Mouse (Mus musculus): ENCODE data around the gene Smagp. TPM values are rescaled to one million over a fixed set of nuclear protein-coding genes. Genes with fewer than 3 reads are reported as not detected.

Gene Smagp
- polyA plus RNA-seq, 1 experiment from 2014 or later = 21.7 TPM

- no peak for ATAC-seq
- DNase-seq = no peak
- peaks cover 1% of the 10 kb centered on the region; the same call in 1 of the 2 replicates for H3K27me3 ChIP-seq (ENCODE audit: insufficient read depth, low read length)
- H3K9ac ChIP-seq (replicated peaks) = no peak overlapping the region
- peaks cover 2% of the 10 kb centered on the region; the same call in 1 of the 2 replicates for H3K36me3 ChIP-seq (replicated peaks; ENCODE audit: insufficient read depth, low read length)
- H3K4me2 ChIP-seq (ENCODE audit: low read depth, low read length) = no peak overlapping the region
- H3K27ac ChIP-seq (ENCODE audit: low read depth) = no peak overlapping the region
- H3K9me3 ChIP-seq (ENCODE audit: low read length) = no peaks in the 10 kb centered on the region
- WGBS (ENCODE audit: insufficient replicate concordance) = 76% methylated on average over 14 of the region's 16 CpGs
- no peak overlapping the region for H3K4me3 ChIP-seq (ENCODE audit: low read depth, low read length)
- peaks cover 2% of the 10 kb centered on the region; the same call in 1 of the 2 replicates for H3K4me1 ChIP-seq (ENCODE audit: insufficient read depth)
- TF ChIP-seq EP300 (IDR thresholded peaks at IDR 0.05; ENCODE audit: low read depth) (no peak), CTCF (IDR thresholded peaks at IDR 0.05; ENCODE audit: low read depth) (no peak)
These were observed 4.6 kb upstream of the Smagp start for GRCm38 (mm10) chr15:100641226-100641810.

- WGBS (ENCODE audit: insufficient replicate concordance) = 70% methylated on average over 16 of the region's 16 CpGs
- TF ChIP-seq EP300 (IDR thresholded peaks at IDR 0.05; ENCODE audit: low read depth) (no peak), CTCF (IDR thresholded peaks at IDR 0.05; ENCODE audit: low read depth) (no peak)
- no peak overlapping the region for H3K27ac ChIP-seq (ENCODE audit: low read depth)
These were observed 3.4 kb upstream of the Smagp start for GRCm38 (mm10) chr15:100639972-100640750.

GRCm38 (mm10) chr15:100637661-100638060 lies 921 bp upstream of the Smagp start:
- Histone ChIP-seq H3K4me1 (ENCODE audit: insufficient read depth) (peaks cover 19% of the 10 kb centered on the region), H3K27ac (ENCODE audit: low read depth) (0 out of 2 replicates have a peak overlapping the region, but pooled peaks have one; percentile 71), H3K4me2 (ENCODE audit: low read depth, low read length) (peak overlapping the region; percentile 91), H3K9ac (replicated peaks) (no peak overlapping the region), H3K9me3 (ENCODE audit: low read length) (no peaks in the 10 kb centered on the region), H3K27me3 (ENCODE audit: insufficient read depth, low read length) (peaks cover 16% of the 10 kb centered on the region), H3K36me3 (replicated peaks; ENCODE audit: insufficient read depth, low read length) (0 out of 2 replicates have a peak, but pooled peaks cover 2% of the 10 kb centered on the region), H3K4me3 (ENCODE audit: low read depth, low read length) (peak overlapping the region; percentile 63)
- WGBS (ENCODE audit: insufficient replicate concordance) = 16% methylated on average over 6 of the region's 6 CpGs
- ATAC-seq (no peak), DNase-seq (peak; percentile 51)
- TF ChIP-seq CTCF (IDR thresholded peaks at IDR 0.05; ENCODE audit: low read depth) (peak; percentile 56), EP300 (IDR thresholded peaks at IDR 0.05; ENCODE audit: low read depth) (no peak)

More at GRCm38 (mm10) chr15:100639972-100640750, 3.4 kb upstream of the Smagp start:
- Histone ChIP-seq H3K36me3 (replicated peaks; ENCODE audit: insufficient read depth, low read length) (peaks cover 2% of the 10 kb centered on the region; the same call in 1 of the 2 replicates), H3K27me3 (ENCODE audit: insufficient read depth, low read length) (peaks cover 13% of the 10 kb centered on the region), H3K4me2 (ENCODE audit: low read depth, low read length) (no peak overlapping the region), H3K4me1 (ENCODE audit: insufficient read depth) (peaks cover 9% of the 10 kb centered on the region), H3K9ac (replicated peaks) (no peak overlapping the region), H3K4me3 (ENCODE audit: low read depth, low read length) (no peak overlapping the region), H3K9me3 (ENCODE audit: low read length) (no peaks in the 10 kb centered on the region)
- ATAC-seq = no peak
- DNase-seq = no peak

- WGBS (ENCODE audit: insufficient replicate concordance) = 6% methylated on average over 38 of the region's 38 CpGs
- DNase-seq (no peak), ATAC-seq (0 out of 2 replicates have a peak, but pooled peaks have one; percentile 0)
- Histone ChIP-seq H3K9ac (replicated peaks) (peak overlapping the region; percentile 63), H3K27me3 (ENCODE audit: insufficient read depth, low read length) (peaks cover 16% of the 10 kb centered on the region), H3K4me3 (ENCODE audit: low read depth, low read length) (peak overlapping the region; percentile 63), H3K9me3 (ENCODE audit: low read length) (no peaks in the 10 kb centered on the region), H3K27ac (ENCODE audit: low read depth) (peak overlapping the region; percentile 71), H3K4me2 (ENCODE audit: low read depth, low read length) (peak overlapping the region; percentile 91), H3K36me3 (replicated peaks; ENCODE audit: insufficient read depth, low read length) (no peaks in the 10 kb centered on the region), H3K4me1 (ENCODE audit: insufficient read depth) (peaks cover 34% of the 10 kb centered on the region)
- TF ChIP-seq CTCF (IDR thresholded peaks at IDR 0.05; ENCODE audit: low read depth) = no peak
- TF ChIP-seq EP300 (IDR thresholded peaks at IDR 0.05; ENCODE audit: low read depth) = no peak
These were observed 692 bp downstream of the Smagp start for GRCm38 (mm10) chr15:100635851-100636645.

- no peak for DNase-seq
- H3K27ac ChIP-seq (ENCODE audit: low read depth) = no peak overlapping the region
These were observed 1.5 kb downstream of the Smagp start for GRCm38 (mm10) chr15:100635239-100635638.

More at GRCm38 (mm10) chr15:100635239-100635638, 1.5 kb downstream of the Smagp start:
- Histone ChIP-seq H3K9ac (replicated peaks) (no peak overlapping the region), H3K27me3 (ENCODE audit: insufficient read depth, low read length) (peaks cover 16% of the 10 kb centered on the region), H3K9me3 (ENCODE audit: low read length) (no peaks in the 10 kb centered on the region), H3K4me3 (ENCODE audit: low read depth, low read length) (peak overlapping the region; percentile 63; the same call in 1 of the 2 replicates), H3K4me2 (ENCODE audit: low read depth, low read length) (peak overlapping the region; percentile 91; the same call in 1 of the 2 replicates), H3K4me1 (ENCODE audit: insufficient read depth) (peaks cover 36% of the 10 kb centered on the region), H3K36me3 (replicated peaks; ENCODE audit: insufficient read depth, low read length) (no peaks in the 10 kb centered on the region)
- WGBS (ENCODE audit: insufficient replicate concordance) = 21% methylated on average over 9 of the region's 9 CpGs
- TF ChIP-seq CTCF (IDR thresholded peaks at IDR 0.05; ENCODE audit: low read depth) = no peak
- no peak for TF ChIP-seq EP300 (IDR thresholded peaks at IDR 0.05; ENCODE audit: low read depth)
- no peak for ATAC-seq
